Mouse (Mus musculus): ENCODE measurements around the gene Rplp2.

GRCm38 (mm10) chr7:141466045-141466394, 18.9 kb downstream of the Rplp2 start:
- TF ChIP-seq EP300 (IDR thresholded peaks at IDR 0.05; ENCODE audit: insufficient read depth, low read depth, low read length): no peak
- peak; percentile 47; the same call in 1 of the 2 replicates for TF ChIP-seq POLR2A (IDR thresholded peaks at IDR 0.05; ENCODE audit: insufficient read depth, low read depth, low read length)
